Mouse (Mus musculus): ENCODE results near the gene Zcchc17.

DNA sequence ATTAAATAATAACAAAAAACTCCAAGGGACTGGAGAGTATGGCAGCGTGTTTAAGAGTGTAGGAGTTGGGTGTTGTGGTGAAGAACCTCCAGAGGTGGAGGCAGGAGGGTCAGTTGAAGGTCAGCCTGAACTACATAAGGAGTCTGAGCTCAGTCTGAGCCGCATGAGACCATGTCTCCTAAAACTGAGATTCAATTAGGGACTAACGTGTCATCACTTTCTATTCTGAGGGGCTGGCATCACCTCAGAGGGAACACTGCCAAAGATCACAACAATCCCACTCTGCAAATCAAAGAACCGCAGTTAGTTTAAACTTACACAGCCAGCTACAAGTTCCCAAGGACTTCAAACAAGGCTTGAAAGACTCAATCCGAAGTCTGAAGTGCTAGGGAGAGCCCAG is 36.1 kb downstream of the Zcchc17 start:
- TF ChIP-seq CTCF (conservative IDR thresholded peaks at IDR 0.05 in 1 of 2, IDR thresholded peaks at IDR 0.05 in 1 of 2; ENCODE audit: low read depth in 2 of 2, low read length in 2 of 2) (no peak), UBTF (IDR thresholded peaks at IDR 0.05; ENCODE audit: low read depth, low read length) (no peak), MAX (IDR thresholded peaks at IDR 0.05; ENCODE audit: low read length) (no peak), E2F4 (IDR thresholded peaks at IDR 0.05; ENCODE audit: insufficient replicate concordance, low read depth, low read length) (no peak), USF1 (IDR thresholded peaks at IDR 0.05; ENCODE audit: low read depth, low read length) (no peak)
